Mouse (Mus musculus) ES-Bruce4 (cell line): ENCODE data around the gene Rps2. TPM values are rescaled to one million over a fixed set of nuclear protein-coding genes. Genes with fewer than 3 reads are reported as not detected.
A peak's percentile ranks its signal among the peaks of the same experiment; 100 is the strongest.

Experiments used
- H3K27ac ChIP-seq: 2 replicates; pipeline ENCODE4 v1.5.1; 2012; ENCODE audit warnings: low read length, inconsistent platforms; ENCODE audit not compliant: insufficient read depth
- H3K27me3 ChIP-seq: 2 replicates; pipeline ENCODE4 v1.6.1; 2012; ENCODE audit warnings: mild to moderate bottlenecking, low read length, inconsistent platforms; ENCODE audit not compliant: control insufficient read depth, poor library complexity, insufficient read depth, severe bottlenecking
- H3K36me3 ChIP-seq: 2 replicates; pipeline ENCODE4 v1.6.1; 2012; ENCODE audit warnings: inconsistent platforms, mild to moderate bottlenecking, low read length, moderate library complexity; ENCODE audit not compliant: control insufficient read depth, poor library complexity, insufficient read depth, severe bottlenecking
- H3K4me1 ChIP-seq: one replicate; pipeline ENCODE4 v1.8.1; 2011; ENCODE audit warnings: low read length; ENCODE audit not compliant: control insufficient read depth, insufficient read depth
- H3K4me3 ChIP-seq: 2 replicates; pipeline ENCODE4 v1.5.1; 2011; ENCODE audit warnings: low read depth, mild to moderate bottlenecking, low read length
- H3K9ac ChIP-seq: 2 replicates; pipeline ENCODE4 v1.6.1; 2012; ENCODE audit warnings: low read depth, mild to moderate bottlenecking, inconsistent platforms; ENCODE audit not compliant: poor library complexity, severe bottlenecking
- H3K9me3 ChIP-seq: replicated peaks from 2 replicates; pipeline ENCODE4 v1.6.1; 2012; ENCODE audit warnings: mild to moderate bottlenecking, low read length, inconsistent platforms; ENCODE audit not compliant: control insufficient read depth, poor library complexity, insufficient read depth, severe bottlenecking
- CTCF ChIP-seq: IDR thresholded peaks from one replicate; pipeline ENCODE4 v1.8.1; 2011; ENCODE audit warnings: low read depth, low read length
- EP300 ChIP-seq: IDR thresholded peaks from 2 replicates; pipeline ENCODE4 v1.6.1; 2011; ENCODE audit warnings: low read depth, low read length; ENCODE audit not compliant: insufficient read depth
- POLR2A ChIP-seq: IDR thresholded peaks from one replicate; pipeline ENCODE4 v1.8.1; 2011; ENCODE audit warnings: low read length; ENCODE audit not compliant: insufficient read depth
- polyA plus RNA-seq: library from polyadenylated mRNA; stranded (reverse); fragments of >200 nt; gene quantifications from 2 replicates; pipeline ENCODE4 v1.2.4, GENCODE M21; 2011; ENCODE audit warnings: low read depth; ENCODE audit not compliant: missing spikeins, insufficient read depth, insufficient read length

Rps2 gene
- polyA plus RNA-seq, 1 experiment = 1,670 TPM

- Histone ChIP-seq H3K36me3 (no peaks in the 10 kb centered on the region), H3K27ac (0 out of 2 replicates have a peak overlapping the region, but pooled peaks have one; percentile 23), H3K9me3 (no peaks in the 10 kb centered on the region), H3K4me3 (no peak overlapping the region), H3K9ac (peak overlapping the region; percentile 33; the same call in 1 of the 2 replicates), H3K27me3 (no peaks in the 10 kb centered on the region), H3K4me1 (peaks cover 2% of the 10 kb centered on the region)
- TF ChIP-seq EP300 (no peak), CTCF (no peak), POLR2A (no peak)
Measured at GRCm38 (mm10) chr17:24735446-24735845, 17.5 kb downstream of the Rps2 start.

- Histone ChIP-seq H3K4me1 (peaks cover 2% of the 10 kb centered on the region), H3K27me3 (no peaks in the 10 kb centered on the region), H3K36me3 (no peaks in the 10 kb centered on the region), H3K27ac (0 out of 2 replicates have a peak within 1 kb of the TSS, but pooled peaks have one; percentile 23), H3K9ac (peak within 1 kb of the TSS; percentile 33), H3K4me3 (peak within 1 kb of the TSS; percentile 88), H3K9me3 (no peaks in the 10 kb centered on the region)
- TF ChIP-seq CTCF (no peak), POLR2A (peak; percentile 69)
Measured at GRCm38 (mm10) chr17:24736330-24737051, 18.6 kb downstream of the Rps2 start, which contains the start of gene Msrb1. TSS of gene Msrb1 (plus strand) at chr17:24736642.

GRCm38 (mm10) chr17:24737135-24737810 lies 19.4 kb downstream of the Rps2 start:
- Histone ChIP-seq H3K4me1 (peaks cover 2% of the 10 kb centered on the region), H3K9me3 (no peaks in the 10 kb centered on the region), H3K27ac (no peak overlapping the region), H3K27me3 (no peaks in the 10 kb centered on the region), H3K4me3 (peak overlapping the region; percentile 88), H3K9ac (peak overlapping the region; percentile 33), H3K36me3 (no peaks in the 10 kb centered on the region)
- no peak for TF ChIP-seq EP300
- TF ChIP-seq POLR2A = no peak
- TF ChIP-seq CTCF = no peak

GRCm38 (mm10) chr17:24738238-24738637 lies 20.3 kb downstream of the Rps2 start:
- H3K36me3 ChIP-seq = no peaks in the 10 kb centered on the region
- no peaks in the 10 kb centered on the region for H3K27me3 ChIP-seq
- H3K4me1 ChIP-seq = peaks cover under 1% of the 10 kb centered on the region
- no peak overlapping the region for H3K9ac ChIP-seq
- no peak overlapping the region for H3K4me3 ChIP-seq
- TF ChIP-seq EP300 = no peak
- no peak for TF ChIP-seq POLR2A
- no peak for TF ChIP-seq CTCF
- no peak overlapping the region for H3K27ac ChIP-seq
- H3K9me3 ChIP-seq = no peaks in the 10 kb centered on the region

- H3K4me3 ChIP-seq = no peak overlapping the region
- H3K27ac ChIP-seq = no peak overlapping the region
- no peaks in the 10 kb centered on the region for H3K36me3 ChIP-seq
- TF ChIP-seq EP300 = no peak
- no peak for TF ChIP-seq POLR2A
- no peak for TF ChIP-seq CTCF
- no peak overlapping the region for H3K9ac ChIP-seq
- no peaks in the 10 kb centered on the region for H3K4me1 ChIP-seq
- H3K9me3 ChIP-seq = no peaks in the 10 kb centered on the region
- no peaks in the 10 kb centered on the region for H3K27me3 ChIP-seq
Measured at GRCm38 (mm10) chr17:24739926-24740325, 22.0 kb downstream of the Rps2 start.

GRCm38 (mm10) chr17:24742307-24742706 lies 24.4 kb downstream of the Rps2 start:
- TF ChIP-seq CTCF (no peak), EP300 (no peak), POLR2A (no peak)
- no peaks in the 10 kb centered on the region for H3K27me3 ChIP-seq
- H3K4me3 ChIP-seq = no peak overlapping the region
- no peaks in the 10 kb centered on the region for H3K9me3 ChIP-seq
- H3K9ac ChIP-seq = no peak overlapping the region
- no peak overlapping the region for H3K27ac ChIP-seq
- H3K4me1 ChIP-seq = no peaks in the 10 kb centered on the region
- no peaks in the 10 kb centered on the region for H3K36me3 ChIP-seq
